Mouse (Mus musculus): Measurements from ENCODE around the gene Tnfaip8l2.
A peak's percentile ranks its signal among the peaks of the same experiment; 100 is the strongest.
"Not testable (repeated sequence)": the region's sequence is repeated elsewhere in the genome, so short reads cannot be mapped to it uniquely, and the experiment has no call there.

Tnfaip8l2 gene

DNA sequence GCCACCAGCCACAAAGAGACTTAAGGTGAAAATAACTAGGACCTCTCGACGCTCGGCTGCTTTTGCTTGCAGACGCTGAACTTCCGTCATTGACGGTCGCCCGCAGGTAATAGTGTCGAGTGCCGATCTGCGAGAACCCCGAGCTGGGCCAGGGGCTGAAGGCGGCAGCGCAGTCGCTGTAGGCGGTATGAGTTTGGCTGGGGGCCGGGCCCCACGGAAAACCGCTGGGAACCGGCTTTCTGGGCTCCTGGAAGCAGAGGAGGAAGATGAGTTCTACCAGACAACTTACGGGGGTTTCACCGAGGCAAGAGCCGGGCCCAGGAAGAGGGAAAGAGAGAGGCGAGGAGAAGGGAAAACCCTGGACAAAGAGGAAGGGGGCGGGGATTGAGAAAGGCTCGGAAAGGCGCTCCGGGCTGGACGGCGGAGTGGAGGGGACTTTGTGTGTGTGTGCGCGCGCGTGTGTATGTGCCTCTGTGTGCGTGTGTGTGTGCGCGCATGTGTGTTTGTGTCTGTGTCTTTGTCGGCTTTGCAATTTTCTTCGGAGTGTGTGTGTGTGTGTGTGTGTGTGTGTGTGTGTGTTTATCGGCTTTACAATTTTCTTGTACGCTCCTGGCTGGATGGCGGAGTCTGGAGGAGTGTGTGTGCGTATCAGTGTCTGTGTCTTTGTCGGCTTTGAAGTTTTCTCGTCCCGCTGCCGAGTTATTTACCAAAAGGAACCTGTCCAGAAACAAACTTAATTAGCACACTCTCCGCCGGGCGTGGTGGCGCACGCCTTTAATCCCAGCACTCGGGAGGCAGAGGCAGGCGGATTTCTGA is 31.0 kb downstream of the Tnfaip8l2 start, which contains the start of gene Vps72:
Vps72 (plus strand) TSS at position 112 of the 816 bp plus-strand sequence.
- peak; percentile 88 to 90 for DNase-seq

GRCm38 (mm10) chr3:95107898-95108297 is 34.3 kb downstream of the Tnfaip8l2 start:
- no peak for DNase-seq

- DNase-seq, result not testable (repeated sequence)
Measured at GRCm38 (mm10) chr3:95107308-95107707, 34.9 kb downstream of the Tnfaip8l2 start.

DNA sequence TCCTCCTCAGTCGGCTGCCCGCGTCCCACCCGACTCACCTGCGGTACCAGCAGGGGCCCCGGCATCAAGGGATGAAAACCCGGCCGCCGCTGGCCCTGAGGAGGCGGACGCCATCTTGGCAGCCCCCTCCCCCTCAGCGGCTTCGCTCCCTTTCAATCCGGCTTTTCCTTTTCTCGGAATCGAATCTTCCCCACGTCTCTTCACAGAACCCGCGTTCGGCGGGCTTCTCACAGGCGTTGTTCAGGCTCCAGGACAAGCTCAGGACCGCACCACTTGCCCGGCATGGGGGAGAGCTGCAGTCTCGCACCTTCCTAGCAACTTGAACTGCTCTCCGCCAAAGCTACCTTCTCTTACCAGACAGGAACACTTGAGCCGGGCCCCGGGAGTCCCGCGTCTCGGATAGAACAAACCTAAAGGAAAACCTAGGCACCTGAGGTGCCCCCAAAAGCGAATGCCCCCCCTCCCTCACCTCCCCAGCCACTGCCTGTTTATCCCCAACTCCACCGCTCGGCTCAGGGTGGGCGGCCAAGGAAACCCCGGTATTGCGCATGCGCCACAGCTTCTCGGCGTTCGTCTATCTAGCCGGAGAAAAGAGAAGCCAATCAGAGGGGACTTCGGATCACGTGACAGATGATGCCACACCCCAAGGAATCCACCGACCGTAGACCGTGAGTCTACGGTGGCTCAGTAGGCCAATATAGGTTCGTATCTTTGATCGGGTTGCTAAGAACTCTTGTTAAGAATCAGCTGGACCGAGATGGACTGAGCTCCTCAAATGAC is 35.6 kb downstream of the Tnfaip8l2 start, which contains the start of gene Pip5k1a:
Pip5k1a (minus strand) TSS at position 593 of the 780 bp plus-strand sequence.
- DNase-seq, result peak; percentile 98 to 99

GRCm38 (mm10) chr3:95105586-95106337 is 36.4 kb downstream of the Tnfaip8l2 start:
- DNase-seq, result no peak

- no peak for DNase-seq
Measured at GRCm38 (mm10) chr3:95105121-95105520, 37.0 kb downstream of the Tnfaip8l2 start.

DNA sequence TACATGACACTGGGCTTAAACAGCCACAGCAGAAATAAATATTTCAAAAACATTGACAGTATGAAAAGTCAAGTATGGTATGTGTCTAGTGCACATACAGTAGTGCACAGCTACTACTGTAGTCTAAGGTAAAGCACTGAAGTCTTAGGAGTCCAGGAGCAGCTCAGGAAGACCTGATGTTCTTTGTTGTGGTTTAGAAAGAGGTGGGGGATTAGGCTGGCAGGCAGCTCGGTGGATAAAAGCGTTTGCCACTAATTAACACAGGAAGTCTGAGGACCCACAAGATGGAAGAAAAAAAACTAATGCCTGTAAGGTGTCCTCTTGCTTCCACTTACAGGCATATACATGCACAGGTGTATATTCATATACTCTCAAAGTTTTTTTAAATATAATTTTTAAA is 41.3 kb downstream of the Tnfaip8l2 start:
- DNase-seq, result no peak

Measured in cerebellum, postnatal 14 days (tissue).